Mouse (Mus musculus) heart, postnatal 10 days (tissue): ENCODE data around the gene Fads1. TPM values are rescaled to one million over a fixed set of nuclear protein-coding genes. Genes with fewer than 3 reads are reported as not detected.
A peak's percentile ranks its signal among the peaks of the same experiment; 100 is the strongest.
"Not testable (repeated sequence)": the region's sequence is repeated elsewhere in the genome, so short reads cannot be mapped to it uniquely, and the experiment has no call there.

ENCODE experiments used
- DNase-seq, 2 experiments: peaks; one replicate each; pipeline ENCODE4 v3.0.0; 2021
- intact Hi-C: fragments of 180-260 bp; cut with DNase I; formaldehyde crosslinking; loops from one replicate; pipeline ENCODE4 v1.15.1; 2025
- total RNA-seq, 2 experiments: library from RNA; stranded (reverse); gene quantifications; 2 replicates each; pipeline ENCODE4 v1.2.3; 2021

Gene Fads1
- 10 to 100 TPM; 34.7 to 35.7 TPM for total RNA-seq

- intact Hi-C loops = loop anchor here (2.0 to 5.0 kb wide), 2 partner anchors 82 to 145 kb away; partner anchors contain the start of gene Fads2
- DNase-seq = peak; percentile 94 to 95
Measured at GRCm38 (mm10) chr19:10182670-10183298, at the start of gene Fads1. TSS of gene Fads1 (plus strand) at chr19:10182888.

- peak; percentile 86 to 87 for DNase-seq
- intact Hi-C loops = no loop called here
Measured at GRCm38 (mm10) chr19:10134692-10135091, 48.0 kb upstream of the Fads1 start.

- intact Hi-C loops = no loop called here
- DNase-seq = peak; percentile 24 to 37
Measured at GRCm38 (mm10) chr19:10137423-10137822, 45.3 kb upstream of the Fads1 start.

GRCm38 (mm10) chr19:10139736-10140135, 43.0 kb upstream of the Fads1 start:
- DNase-seq = no peak
- intact Hi-C loops = no loop called here

GRCm38 (mm10) chr19:10143667-10144066, 39.0 kb upstream of the Fads1 start:
- DNase-seq = no peak
- intact Hi-C loops = no loop called here

GRCm38 (mm10) chr19:10144464-10144863, 38.2 kb upstream of the Fads1 start:
- no peak for DNase-seq
- intact Hi-C loops = no loop called here

- DNase-seq = peak; percentile 13 to 25
- intact Hi-C loops = no loop called here
Measured at GRCm38 (mm10) chr19:10148555-10148954, 34.1 kb upstream of the Fads1 start.

- intact Hi-C loops = no loop called here
Measured at GRCm38 (mm10) chr19:10149189-10149588, 33.5 kb upstream of the Fads1 start.

GRCm38 (mm10) chr19:10157725-10158124, 25.0 kb upstream of the Fads1 start:
- DNase-seq = no peak
- intact Hi-C loops = no loop called here

More at GRCm38 (mm10) chr19:10149189-10149588, 33.5 kb upstream of the Fads1 start:
- no peak for DNase-seq

- no peak for DNase-seq
- intact Hi-C loops = no loop called here
Measured at GRCm38 (mm10) chr19:10163896-10164295, 18.8 kb upstream of the Fads1 start.

GRCm38 (mm10) chr19:10165928-10166327, 16.8 kb upstream of the Fads1 start:
- DNase-seq, intact Hi-C loops: not testable (repeated sequence)

- no peak for DNase-seq
- intact Hi-C loops = no loop called here
Measured at GRCm38 (mm10) chr19:10167112-10167511, 15.6 kb upstream of the Fads1 start.

GRCm38 (mm10) chr19:10167951-10168350, 14.7 kb upstream of the Fads1 start:
- intact Hi-C loops = no loop called here
- DNase-seq = no peak

GRCm38 (mm10) chr19:10168441-10168840, 14.2 kb upstream of the Fads1 start:
- intact Hi-C loops = no loop called here

GRCm38 (mm10) chr19:10169179-10169578, 13.5 kb upstream of the Fads1 start:
- intact Hi-C loops = no loop called here
- no peak for DNase-seq

More at GRCm38 (mm10) chr19:10168441-10168840, 14.2 kb upstream of the Fads1 start:
- DNase-seq = no peak

- DNase-seq, intact Hi-C loops: not testable (repeated sequence)
Measured at GRCm38 (mm10) chr19:10169692-10170330, 12.9 kb upstream of the Fads1 start.

- intact Hi-C loops = no loop called here
- no peak for DNase-seq
Measured at GRCm38 (mm10) chr19:10170466-10170865, 12.2 kb upstream of the Fads1 start.

- intact Hi-C loops = no loop called here
- DNase-seq = no peak
Measured at GRCm38 (mm10) chr19:10171359-10171758, 11.3 kb upstream of the Fads1 start.

- intact Hi-C loops = no loop called here
- DNase-seq = no peak
Measured at GRCm38 (mm10) chr19:10171846-10172245, 10.8 kb upstream of the Fads1 start.

- intact Hi-C loops = no loop called here
- DNase-seq = no peak
Measured at GRCm38 (mm10) chr19:10173116-10173718, 9.5 kb upstream of the Fads1 start.

GRCm38 (mm10) chr19:10173844-10174539, 8.7 kb upstream of the Fads1 start:
- intact Hi-C loops = no loop called here
- no peak for DNase-seq
